Mouse (Mus musculus) hematopoietic stem cell, adult 5-6 weeks (primary cell): ENCODE results near the gene Slc35e2. TPM values are rescaled to one million over a fixed set of nuclear protein-coding genes. Genes with fewer than 3 reads are reported as not detected.
"Not testable (repeated sequence)": the region's sequence is repeated elsewhere in the genome, so short reads cannot be mapped to it uniquely, and the experiment has no call there.

ENCODE experiments used
- ATAC-seq, 2 experiments: fragments of 125-278 bp in 1 of 2; replicated peaks in 1 of 2; 2 replicates each; pipeline ENCODE4 v1.8.0; 2016 to 2017; ENCODE audit warnings: inconsistent platforms in 2 of 2, mild to moderate bottlenecking in 2 of 2, moderate number of reproducible peaks in 2 of 2, low read depth in 1 of 2, moderate TSS enrichment in 1 of 2; ENCODE audit not compliant: low FRiP score in 2 of 2, poor library complexity in 2 of 2, severe bottlenecking in 2 of 2, insufficient read depth in 1 of 2, low TSS enrichment in 1 of 2
- total RNA-seq: library from RNA; stranded (forward); fragments of 172-1452, 232-1000 nt; gene quantifications from 2 replicates; pipeline ENCODE4 v1.2.3, GENCODE M21; 2017

Gene Slc35e2
- total RNA-seq, 1 experiment from 2014 or later = 22.6 TPM

DNA sequence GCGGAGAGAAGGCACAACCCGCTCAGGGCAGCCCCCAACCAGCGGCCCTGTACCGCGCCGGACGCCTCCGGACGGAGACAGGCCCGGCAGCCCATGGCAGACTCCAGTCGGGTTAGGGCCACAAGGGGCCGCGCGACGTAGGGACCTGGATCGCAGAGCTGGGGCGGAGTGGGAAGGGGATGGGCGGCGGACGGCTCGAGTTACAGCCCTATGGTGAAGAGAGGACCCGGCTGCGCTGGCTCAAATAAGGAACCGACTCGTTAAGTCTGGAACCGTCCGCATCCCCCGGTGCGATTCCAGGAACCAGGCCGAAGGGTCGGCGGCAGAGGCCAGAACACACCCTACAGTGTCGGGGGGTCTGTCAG, 51.9 kb downstream of the Slc35e2 start, which contains the start of gene Mmp23:
TSS of gene Mmp23 (minus strand) at position 299 of the 365 bp plus-strand sequence.
- ATAC-seq = peak in 1 of 2 experiments; percentile 27; a peak in 2 of 4 replicates

DNA sequence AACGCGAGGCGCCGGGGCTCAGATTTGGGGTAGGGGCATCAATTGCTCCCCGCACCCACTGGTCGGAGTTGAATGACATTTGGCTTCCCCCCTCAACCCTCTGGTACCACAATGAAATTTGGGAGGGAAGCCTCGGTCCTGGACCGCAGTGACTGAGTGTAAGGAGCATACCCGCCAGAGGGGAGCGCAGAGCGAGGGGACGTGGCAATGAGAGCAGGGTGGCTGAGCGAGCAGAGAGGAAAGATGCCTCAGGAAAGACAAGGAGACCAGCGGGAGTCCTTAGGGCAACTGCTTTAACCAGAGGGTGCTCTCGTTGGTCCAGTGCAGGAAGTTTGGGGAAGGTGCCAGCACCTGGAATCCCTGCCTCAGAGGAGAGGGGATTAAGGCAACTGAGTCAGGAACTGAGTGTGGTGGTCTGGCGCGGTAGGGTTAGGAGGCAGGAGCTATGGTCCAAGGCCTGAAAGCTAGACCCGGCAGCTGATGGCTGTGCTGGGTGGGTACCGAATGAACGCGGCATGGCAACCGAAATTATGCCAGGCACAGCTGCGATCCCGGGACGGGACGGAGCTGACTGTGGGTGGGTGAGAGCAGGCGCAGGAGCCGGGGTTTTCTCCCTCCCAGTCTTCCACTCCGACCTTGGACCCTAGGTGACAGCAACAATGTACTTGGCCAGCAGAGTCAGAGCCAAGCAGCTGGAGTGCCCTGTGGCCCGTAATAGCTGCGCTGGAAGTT, 52.4 kb downstream of the Slc35e2 start:
- ATAC-seq = no peak

DNA sequence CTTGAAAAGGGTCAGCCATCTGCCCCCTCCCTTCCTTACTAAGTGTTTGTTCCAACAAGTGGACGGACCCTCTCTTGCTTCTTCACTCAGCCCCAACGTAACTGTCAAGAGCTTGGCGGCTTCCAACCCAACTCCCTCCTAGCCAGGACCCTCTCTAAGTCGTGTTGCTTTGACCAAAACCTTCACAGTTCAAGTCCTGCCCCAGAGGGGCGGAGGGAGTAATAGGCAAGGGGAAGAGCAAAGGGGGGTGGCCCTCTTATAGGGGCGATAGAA, 52.9 kb downstream of the Slc35e2 start:
- no peak for ATAC-seq

DNA sequence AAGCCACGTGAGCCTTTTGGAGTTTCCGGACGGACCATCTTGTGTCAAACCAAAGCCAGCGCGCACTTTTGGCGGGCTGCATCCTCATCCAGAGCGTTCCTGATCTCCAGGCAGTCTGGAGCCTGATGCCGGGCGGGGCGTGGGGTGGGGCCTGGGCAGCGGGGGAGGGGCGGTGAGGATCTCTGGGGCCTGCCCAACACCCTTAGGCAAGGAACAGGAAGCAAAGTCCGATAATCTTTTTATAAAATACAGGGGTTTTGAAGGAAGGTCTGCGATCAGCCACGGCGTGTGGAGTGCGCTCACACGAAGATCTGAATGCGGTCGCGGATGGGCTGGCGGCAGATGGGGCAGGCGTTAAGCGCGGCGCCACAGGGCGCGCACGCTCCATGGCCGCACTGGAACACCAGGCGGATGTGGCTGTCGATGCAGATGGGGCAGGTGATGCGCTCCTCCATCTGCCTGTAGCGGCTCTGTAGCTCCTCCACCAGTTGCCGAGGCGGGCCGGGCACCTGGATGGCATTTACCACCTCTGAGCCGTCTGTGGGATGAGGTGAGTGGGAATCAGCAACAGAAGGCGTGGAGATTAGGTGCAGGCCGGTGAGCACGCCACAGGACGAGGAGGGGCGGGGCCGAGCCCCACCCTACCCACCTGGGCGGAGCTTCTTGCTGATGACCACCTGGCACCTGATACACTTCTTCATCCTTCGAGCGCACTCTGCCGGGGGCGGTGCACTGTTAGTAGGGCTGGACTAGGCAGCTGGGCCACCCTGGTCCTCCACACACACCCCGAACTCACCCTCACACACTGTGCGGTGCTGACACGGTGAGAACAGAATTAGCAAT, 53.5 kb downstream of the Slc35e2 start:
- peak in 1 of 2 experiments; percentile 27; a peak in 2 of 4 replicates for ATAC-seq

DNA sequence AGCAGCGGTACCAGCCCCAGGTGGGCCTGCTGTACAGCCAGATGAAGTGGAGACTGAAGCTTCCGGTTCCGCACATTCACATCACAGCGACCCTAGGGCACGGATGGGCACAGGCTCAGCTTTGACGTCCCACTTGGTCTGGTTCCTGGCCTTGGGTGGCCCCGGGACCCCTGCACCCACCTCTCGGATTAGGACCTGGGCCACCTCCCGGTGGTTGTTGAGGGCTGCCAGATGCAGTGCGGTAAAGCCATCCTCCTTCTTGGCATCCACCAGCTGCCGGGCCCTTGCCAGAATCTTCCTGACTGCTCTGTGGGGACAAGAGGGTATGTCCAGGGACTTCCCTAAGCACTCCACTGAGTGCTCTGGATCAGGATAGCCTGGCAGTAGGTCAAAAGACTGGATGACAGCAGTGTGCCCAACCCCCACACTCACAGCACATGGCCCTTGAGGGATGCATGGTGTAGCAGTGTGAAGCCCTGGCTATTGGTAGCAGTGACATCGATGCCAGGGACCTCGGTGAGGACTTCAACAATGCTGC, 55.1 kb downstream of the Slc35e2 start:
- no peak for ATAC-seq

DNA sequence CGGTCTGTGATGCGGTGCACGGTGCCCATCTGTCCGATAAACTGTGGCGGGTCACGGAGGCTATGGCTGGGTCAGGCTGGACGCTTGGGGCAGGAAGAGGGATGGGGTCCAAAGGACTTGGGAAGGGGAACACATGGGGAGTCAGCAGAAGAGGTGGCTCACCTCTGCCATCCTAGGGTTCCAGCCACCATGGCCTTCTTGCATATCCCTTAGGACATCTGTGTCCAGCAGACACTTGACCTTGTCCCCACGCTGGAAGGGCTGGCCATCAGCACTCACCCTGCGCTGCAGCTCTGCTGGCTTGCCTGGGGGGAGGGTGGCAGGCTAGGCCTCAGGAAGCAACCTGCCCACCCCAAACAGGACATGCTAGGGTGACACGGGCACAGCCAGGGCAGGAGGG, 57.7 kb downstream of the Slc35e2 start:
- ATAC-seq = no peak

DNA sequence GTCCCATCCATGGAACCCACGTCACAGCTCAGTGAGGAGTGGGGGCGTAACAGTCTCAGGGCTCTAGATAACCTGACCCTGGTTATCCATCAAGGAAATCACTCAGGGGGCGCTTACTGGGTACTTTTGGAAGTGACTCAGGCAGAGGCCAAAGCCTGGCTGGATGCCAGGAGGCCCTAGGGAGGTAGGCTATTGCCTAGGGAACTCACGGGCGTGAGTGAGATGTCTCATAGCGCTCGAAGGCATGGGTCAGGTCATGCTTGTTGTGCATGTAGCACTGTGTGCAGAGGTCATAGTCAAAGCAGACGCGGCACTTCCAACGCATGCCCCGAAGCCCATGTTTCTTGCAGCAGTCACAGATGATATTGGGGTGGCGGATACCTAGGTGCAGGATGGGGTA, 59.4 kb downstream of the Slc35e2 start:
- ATAC-seq = no peak

DNA sequence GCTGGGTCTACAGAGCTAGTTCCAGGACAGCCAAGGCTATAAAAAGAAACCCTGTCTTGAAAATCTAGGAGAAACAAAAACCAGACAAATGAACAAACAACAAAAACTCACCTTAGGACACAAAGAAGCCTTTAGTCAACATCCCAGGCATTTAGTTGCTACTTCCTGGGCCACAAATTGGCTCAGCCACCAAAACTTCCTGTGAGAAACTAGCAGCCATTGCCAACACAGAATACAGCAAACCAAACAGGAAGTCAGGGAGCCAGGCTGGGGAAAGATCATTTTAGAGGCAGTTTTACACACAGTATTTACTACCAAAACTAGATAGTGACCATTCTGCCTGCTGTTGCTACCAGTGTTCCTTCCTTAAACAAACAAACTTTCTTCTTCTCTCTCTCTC, 65.7 kb downstream of the Slc35e2 start:
- ATAC-seq = no peak

DNA sequence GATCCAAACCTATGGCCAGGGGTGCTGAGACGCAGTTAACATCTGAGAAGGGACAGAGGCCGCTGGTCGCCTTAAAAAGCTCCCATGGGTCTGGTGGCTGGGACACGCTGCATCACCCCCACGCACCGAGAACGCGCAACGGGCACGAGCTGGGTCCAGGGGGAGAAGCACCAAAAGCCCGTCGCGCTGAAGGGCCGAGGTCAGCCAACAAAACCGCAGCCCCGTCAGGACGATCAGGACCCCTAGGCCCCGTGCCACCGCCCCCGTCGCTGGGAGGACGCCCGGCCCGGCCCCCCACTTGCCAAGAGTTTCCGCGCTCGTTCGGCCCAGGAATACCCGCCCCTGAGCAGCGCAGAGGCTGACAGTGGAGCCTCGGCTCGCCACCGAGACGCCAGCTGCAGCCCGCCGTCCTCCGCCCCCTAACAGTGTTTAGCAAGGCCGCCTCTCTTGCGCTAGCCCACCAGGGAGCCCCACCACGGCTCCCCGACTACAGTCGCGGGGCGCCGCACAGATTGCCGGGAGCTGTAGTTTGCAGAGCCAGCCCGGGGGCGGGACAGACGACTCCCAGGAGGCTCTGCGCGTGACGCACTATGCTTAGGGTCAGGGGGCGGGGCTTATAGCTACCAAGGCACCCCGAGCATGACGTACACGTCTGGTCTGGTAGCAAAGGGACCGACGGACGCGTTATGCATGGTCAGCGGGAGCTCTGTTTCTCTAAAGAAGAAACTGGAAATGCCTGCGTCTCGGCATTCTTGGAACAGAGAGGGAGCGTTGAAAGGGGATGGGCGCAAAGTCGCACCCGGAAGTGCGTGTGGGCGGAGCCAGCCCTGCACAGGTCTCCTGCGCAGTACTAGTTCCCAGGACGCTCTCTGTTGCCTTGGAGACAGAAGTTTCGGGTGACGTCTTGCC, 67.7 kb downstream of the Slc35e2 start, which contains the start of gene Mib2:
TSS of gene Mib2 (minus strand) at position 510 of the 909 bp plus-strand sequence.
- ATAC-seq = peak; percentile 98

DNA sequence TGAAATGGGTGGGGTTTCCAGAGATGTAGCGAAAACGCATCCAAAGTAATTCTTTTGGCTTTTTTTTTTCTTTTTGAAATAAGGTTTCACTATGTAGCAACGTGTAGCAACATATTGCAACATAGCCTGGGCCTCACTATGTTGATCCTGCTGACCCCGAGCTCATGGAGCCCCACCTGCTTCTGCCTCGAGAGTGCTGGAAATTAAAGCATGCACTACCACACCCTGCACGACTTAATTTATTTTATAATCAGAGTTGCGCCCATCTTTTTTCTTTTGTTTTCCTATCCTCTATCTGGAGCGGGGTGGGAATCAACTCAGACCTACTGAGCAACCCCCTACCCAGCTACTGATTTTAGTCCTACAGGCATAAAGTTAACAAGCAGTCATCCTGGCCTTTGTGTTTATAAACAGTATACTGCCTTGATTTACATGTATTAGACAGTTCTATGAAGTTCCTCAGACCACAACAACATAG, 68.4 kb downstream of the Slc35e2 start:
- ATAC-seq = no peak

DNA sequence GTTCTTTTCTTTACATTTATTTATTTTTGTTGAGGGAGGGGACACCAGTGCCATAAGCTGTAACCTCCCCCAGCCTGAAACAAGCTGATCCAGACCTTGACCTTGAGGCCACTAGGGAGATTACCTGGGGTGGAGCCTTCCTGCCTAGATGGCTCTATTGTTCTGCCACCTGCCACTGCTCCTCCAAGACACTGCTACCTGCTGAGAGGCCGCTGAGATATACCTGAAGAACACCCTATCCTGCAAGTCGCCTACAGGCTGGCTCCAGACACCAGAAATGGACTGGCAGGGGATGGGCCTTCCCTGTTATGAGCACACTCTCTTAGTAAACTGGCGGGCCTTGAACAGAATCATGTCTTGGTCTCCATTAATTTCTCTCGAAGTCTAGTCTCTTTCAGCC, 69.0 kb downstream of the Slc35e2 start:
- ATAC-seq = not testable (repeated sequence)

DNA sequence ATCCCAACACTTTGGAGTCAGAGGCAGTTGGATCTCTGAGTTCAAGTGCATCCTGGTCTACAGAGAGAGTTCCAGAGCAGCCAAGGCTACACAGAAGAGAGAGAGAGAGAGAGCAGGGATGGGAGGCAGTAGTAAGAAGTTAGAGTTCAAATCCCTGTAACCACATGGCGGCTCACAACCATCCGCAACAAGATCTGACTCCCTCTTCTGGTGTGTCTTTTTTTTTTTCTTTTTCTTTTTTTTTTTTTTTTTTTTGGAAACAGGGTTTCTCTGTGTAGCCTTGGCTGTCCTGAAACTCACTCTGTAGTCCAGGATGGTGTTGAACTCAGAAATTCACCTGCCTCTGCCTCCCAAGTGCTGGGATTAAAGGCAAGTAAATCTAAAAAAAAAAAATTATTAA, 70.9 kb downstream of the Slc35e2 start:
- no peak for ATAC-seq

Other genes starting within 250 kb of the Slc35e2 start
- gene Prkcz, start 240.1 kb upstream of the Slc35e2 start, total RNA-seq = not detected in 2 replicates
- gene Gabrd, start 203.3 kb upstream of the Slc35e2 start, total RNA-seq = 0.15 and 0.63 TPM in 2 replicates
- 1.2 and 1.5 TPM in 2 replicates for gene Cfap74, start 192.2 kb upstream of the Slc35e2 start, total RNA-seq
- not detected in 2 replicates for gene Tmem52, start 132.3 kb upstream of the Slc35e2 start, total RNA-seq
- gene Gnb1, start 110.1 kb upstream of the Slc35e2 start, total RNA-seq = 139 and 236 TPM in 2 replicates
- 37.9 and 72.3 TPM in 2 replicates for gene Nadk, start 39.0 kb upstream of the Slc35e2 start, total RNA-seq
- gene Cdk11b, start 23.4 kb downstream of the Slc35e2 start, total RNA-seq = 75.7 and 107 TPM in 2 replicates
- gene Gm10563, start 44.0 kb downstream of the Slc35e2 start, total RNA-seq = not detected in 2 replicates
- gene Mmp23, start 52.0 kb downstream of the Slc35e2 start, total RNA-seq = not detected in 2 replicates
- 29.1 and 42.8 TPM in 2 replicates for gene Mib2, start 67.8 kb downstream of the Slc35e2 start, total RNA-seq
- gene Fndc10, start 92.9 kb downstream of the Slc35e2 start, total RNA-seq = 3.7 and 6.9 TPM in 2 replicates
- 73.4 and 97.7 TPM in 2 replicates for gene Ssu72, start 103.4 kb downstream of the Slc35e2 start, total RNA-seq
- gene Tmem240, start 133.4 kb downstream of the Slc35e2 start, total RNA-seq = 0.31 and 1.5 TPM in 2 replicates
- gene Atad3a, start 159.7 kb downstream of the Slc35e2 start, total RNA-seq = 53.7 and 73.8 TPM in 2 replicates
- gene Vwa1, start 173.3 kb downstream of the Slc35e2 start, total RNA-seq = 0.30 and 0.31 TPM in 2 replicates
- gene Tmem88b, start 184.5 kb downstream of the Slc35e2 start, total RNA-seq = 0.05 TPM in 1 of 2 replicates, not detected in the other
- gene Ankrd65, start 189.0 kb downstream of the Slc35e2 start, total RNA-seq = not detected in 2 replicates
- 47.9 and 55.7 TPM in 2 replicates for gene Mrpl20, start 201.5 kb downstream of the Slc35e2 start, total RNA-seq
- 120 and 133 TPM in 2 replicates for gene Ccnl2, start 211.1 kb downstream of the Slc35e2 start, total RNA-seq
- 93.5 and 114 TPM in 2 replicates for gene Aurkaip1, start 229.9 kb downstream of the Slc35e2 start, total RNA-seq
- 1.4 and 13.4 TPM in 2 replicates for gene Mxra8, start 238.3 kb downstream of the Slc35e2 start, total RNA-seq
- gene Dvl1, start 246.0 kb downstream of the Slc35e2 start, total RNA-seq = 21.0 and 23.8 TPM in 2 replicates